Mouse (Mus musculus) CH12.LX (cell line): Measurements from ENCODE around the gene Sfxn3. TPM values are rescaled to one million over a fixed set of nuclear protein-coding genes. Genes with fewer than 3 reads are reported as not detected.

Source experiments
- DNase-seq: peaks from one replicate; pipeline ENCODE4 v3.0.0-alpha.2; 2013; ENCODE audit errors: extremely low read depth
- H3K27ac ChIP-seq: 2 replicates; pipeline ENCODE4 v1.5.1; 2012; ENCODE audit warnings: low read depth, mild to moderate bottlenecking, control low read depth, moderate library complexity; ENCODE audit not compliant: insufficient read depth
- H3K27me3 ChIP-seq: replicated peaks from 2 replicates; pipeline ENCODE3; 2012; ENCODE audit warnings: inconsistent platforms
- H3K36me3 ChIP-seq, 2 experiments: replicated peaks in 1 of 2; 2 replicates each; pipeline versions ENCODE3 to v1.6.1; 2012; ENCODE audit warnings: inconsistent platforms in 1 of 2, low read length in 1 of 2, mild to moderate bottlenecking in 1 of 2, mixed read lengths in 1 of 2, moderate library complexity in 1 of 2; ENCODE audit not compliant: control insufficient read depth in 1 of 2, insufficient read depth in 1 of 2
- H3K4me1 ChIP-seq, 2 experiments: 2 replicates each; pipeline ENCODE4 v1.6.1; 2012; ENCODE audit warnings: inconsistent platforms in 1 of 2, moderate library complexity in 1 of 2; ENCODE audit not compliant: insufficient read depth in 2 of 2, control insufficient read depth in 1 of 2
- H3K4me2 ChIP-seq: 2 replicates; pipeline ENCODE4 v1.6.1; 2012; ENCODE audit warnings: low read depth, mild to moderate bottlenecking, control low read depth; ENCODE audit not compliant: poor library complexity, insufficient read depth, severe bottlenecking
- H3K4me3 ChIP-seq, 3 experiments: fragments of 150-350 bp in 1 of 3; sonication (generic) in 1 of 3; replicated peaks in 1 of 3; 2 replicates each; pipeline versions ENCODE3 to v1.5.1; 2011 to 2012; ENCODE audit warnings: low read depth in 2 of 3, low read length in 2 of 3, mild to moderate bottlenecking in 2 of 3, moderate library complexity in 2 of 3, control low read depth in 1 of 3, improper control_type of control experiment in 1 of 3, inconsistent platforms in 1 of 3, mixed read lengths in 1 of 3; ENCODE audit not compliant: poor library complexity in 1 of 3
- H3K79me2 ChIP-seq: replicated peaks from 2 replicates; pipeline ENCODE4 v1.6.1; 2012; ENCODE audit warnings: mild to moderate bottlenecking, moderate library complexity; ENCODE audit not compliant: control insufficient read depth, poor library complexity, insufficient read depth, severe bottlenecking; ENCODE audit errors: extremely low read depth
- H3K9ac ChIP-seq: 2 replicates; pipeline ENCODE4 v1.6.1; 2012; ENCODE audit warnings: low read depth, mild to moderate bottlenecking, control low read depth, moderate library complexity; ENCODE audit not compliant: insufficient read depth
- H3K9me3 ChIP-seq: replicated peaks from 2 replicates; pipeline ENCODE3; 2012; ENCODE audit warnings: low read length, inconsistent platforms, mixed read lengths
- CHD2 ChIP-seq: IDR thresholded peaks from 2 replicates; pipeline ENCODE4 v1.6.1; 2011; ENCODE audit warnings: low read length, improper control_type of control experiment
- CTCF ChIP-seq, 2 experiments: IDR thresholded peaks in 1 of 2; conservative IDR thresholded peaks in 1 of 2; 2 replicates each; pipeline ENCODE4 v1.5.1; 2011 to 2012; ENCODE audit warnings: low read depth in 2 of 2, low read length in 2 of 2, improper control_type of control experiment in 1 of 2, inconsistent platforms in 1 of 2, mild to moderate bottlenecking in 1 of 2, moderate library complexity in 1 of 2
- E2F4 ChIP-seq: IDR thresholded peaks from 2 replicates; pipeline ENCODE4 v1.6.1; 2011; ENCODE audit warnings: low read depth, low read length, improper control_type of control experiment; ENCODE audit not compliant: insufficient replicate concordance
- ETS1 ChIP-seq: conservative IDR thresholded peaks from 2 replicates; pipeline ENCODE4 v1.6.1; 2012; ENCODE audit warnings: low read depth, mild to moderate bottlenecking, inconsistent platforms, low read length, improper control_type of control experiment, moderate library complexity
- HCFC1 ChIP-seq: IDR thresholded peaks from 2 replicates; pipeline ENCODE4 v1.6.1; 2012; ENCODE audit warnings: low read depth, mild to moderate bottlenecking, inconsistent platforms, low read length, improper control_type of control experiment
- IRF4 ChIP-seq: IDR thresholded peaks from 2 replicates; pipeline ENCODE4 v1.6.1; 2014; ENCODE audit warnings: low read depth, mild to moderate bottlenecking, inconsistent platforms, low read length, improper control_type of control experiment
- JUN ChIP-seq: IDR thresholded peaks from 2 replicates; pipeline ENCODE4 v1.6.1; 2011; ENCODE audit warnings: low read depth, mild to moderate bottlenecking, low read length, improper control_type of control experiment, moderate library complexity; ENCODE audit not compliant: insufficient read depth
- JUND ChIP-seq: conservative IDR thresholded peaks from 2 replicates; pipeline ENCODE4 v1.6.1; 2011; ENCODE audit warnings: low read depth, low read length, improper control_type of control experiment
- KAT2A ChIP-seq: IDR thresholded peaks from 2 replicates; pipeline ENCODE4 v1.6.1; 2012; ENCODE audit warnings: low read length, improper control_type of control experiment, inconsistent platforms; ENCODE audit not compliant: insufficient replicate concordance
- MAX ChIP-seq: IDR thresholded peaks from 2 replicates; pipeline ENCODE4 v1.6.1; 2011; ENCODE audit warnings: low read length, improper control_type of control experiment
- MAZ ChIP-seq: IDR thresholded peaks from 2 replicates; pipeline ENCODE4 v1.6.1; 2012; ENCODE audit warnings: low read depth, mild to moderate bottlenecking, inconsistent platforms, low read length, improper control_type of control experiment, moderate library complexity
- MEF2A ChIP-seq: IDR thresholded peaks from 2 replicates; pipeline ENCODE4 v1.6.1; 2014; ENCODE audit warnings: low read depth, mild to moderate bottlenecking, inconsistent platforms, low read length, improper control_type of control experiment, borderline replicate concordance
- MYC ChIP-seq: IDR thresholded peaks from 2 replicates; pipeline ENCODE4 v1.6.1; 2011; ENCODE audit warnings: low read depth, mild to moderate bottlenecking, improper control_type of control experiment, low read length
- NELFE ChIP-seq: IDR thresholded peaks from 2 replicates; pipeline ENCODE4 v1.6.1; 2011; ENCODE audit warnings: low read depth, low read length, improper control_type of control experiment
- PAX5 ChIP-seq: IDR thresholded peaks from 2 replicates; pipeline ENCODE4 v1.6.1; 2012; ENCODE audit warnings: low read length, inconsistent platforms, mixed read lengths
- POLR2A ChIP-seq: IDR thresholded peaks from 2 replicates; pipeline ENCODE4 v1.6.1; 2011; ENCODE audit warnings: low read depth, mild to moderate bottlenecking, improper control_type of control experiment, low read length
- POLR2AphosphoS2 ChIP-seq: IDR thresholded peaks from 2 replicates; pipeline ENCODE4 v1.6.1; 2011; ENCODE audit warnings: low read depth, low read length, improper control_type of control experiment
- RAD21 ChIP-seq: IDR thresholded peaks from 2 replicates; pipeline ENCODE4 v1.6.1; 2011; ENCODE audit warnings: low read depth, mild to moderate bottlenecking, low read length, improper control_type of control experiment, moderate library complexity
- RCOR1 ChIP-seq: conservative IDR thresholded peaks from 2 replicates; pipeline ENCODE4 v1.6.1; 2012; ENCODE audit warnings: low read depth, mild to moderate bottlenecking, inconsistent platforms, low read length, improper control_type of control experiment
- SIN3A ChIP-seq: IDR thresholded peaks from 2 replicates; pipeline ENCODE4 v1.6.1; 2012; ENCODE audit warnings: low read length, improper control_type of control experiment, inconsistent platforms
- SMC3 ChIP-seq: IDR thresholded peaks from 2 replicates; pipeline ENCODE4 v1.6.1; 2011; ENCODE audit warnings: low read depth, low read length, improper control_type of control experiment
- TBP ChIP-seq: conservative IDR thresholded peaks from 2 replicates; pipeline ENCODE4 v1.6.1; 2011; ENCODE audit warnings: low read depth, low read length, improper control_type of control experiment
- TCF12 ChIP-seq: IDR thresholded peaks from 2 replicates; pipeline ENCODE4 v1.6.1; 2014; ENCODE audit warnings: low read depth, mild to moderate bottlenecking, inconsistent platforms, low read length, improper control_type of control experiment
- UBTF ChIP-seq: IDR thresholded peaks from 2 replicates; pipeline ENCODE4 v1.6.1; 2012; ENCODE audit warnings: low read depth, mild to moderate bottlenecking, inconsistent platforms, low read length, improper control_type of control experiment, moderate library complexity
- USF1 ChIP-seq: IDR thresholded peaks from 2 replicates; pipeline ENCODE4 v1.6.1; 2014; ENCODE audit warnings: low read depth, mild to moderate bottlenecking, inconsistent platforms, low read length, improper control_type of control experiment
- USF2 ChIP-seq: conservative IDR thresholded peaks from 2 replicates; pipeline ENCODE4 v1.6.1; 2011; ENCODE audit warnings: low read depth, low read length, improper control_type of control experiment
- ZMIZ1 ChIP-seq: IDR thresholded peaks from 2 replicates; pipeline ENCODE4 v1.6.1; 2012; ENCODE audit warnings: low read depth, mild to moderate bottlenecking, inconsistent platforms, low read length, improper control_type of control experiment
- ZNF384 ChIP-seq: IDR thresholded peaks from 2 replicates; pipeline ENCODE4 v1.6.1; 2012; ENCODE audit warnings: low read depth, low read length, improper control_type of control experiment, inconsistent platforms
- dilution Hi-C: fragments of 300-500 bp; cut with MboI; formaldehyde crosslinking; loops from 2 replicates; pipeline ENCODE4 v1.14.3; 2020; ENCODE audit warnings: low sequenced_read_pairs; ENCODE audit not compliant: extremely low pct_unique_long_range_greater_than_20kb, extremely low pct_ligation_motif_present
- in situ Hi-C: fragments of 300-500 bp; cut with MboI; formaldehyde crosslinking; loops from 3 replicates; pipeline ENCODE4 v1.14.3; 2019; ENCODE audit warnings: low sequenced_read_pairs, low pct_ligation_motif_present, low pct_unique_long_range_greater_than_20kb, mixed read lengths
- polyA plus RNA-seq: library from polyadenylated mRNA; unstranded; fragments of >175 nt; gene quantifications from 2 replicates; pipeline ENCODE4 v1.2.1, GENCODE M21; 2012; ENCODE audit warnings: low read depth; ENCODE audit not compliant: insufficient read length
- total RNA-seq, 2 experiments: library from RNA; depleted of rRNA; stranded (reverse); fragments of 300-350 nt in 1 of 2; fragments of >200 nt in 1 of 2; gene quantifications; 2 replicates each; pipeline ENCODE4 v1.2.3; 2012 to 2014

Gene Sfxn3
- total and polyA plus RNA-seq, 3 experiments, result 1.4 to 4.2 (median 3.6) TPM

- no peak overlapping the region for H3K27ac ChIP-seq
- H3K79me2 ChIP-seq, result peaks cover 19% of the 10 kb centered on the region
- peaks cover 19 to 54% of the 10 kb centered on the region in 2 experiments for H3K4me1 ChIP-seq
- dilution Hi-C loops (no loop called here), in situ Hi-C loops (no loop called here)
- DNase-seq, result no peak
- H3K4me2 ChIP-seq, result no peak overlapping the region
- H3K36me3 ChIP-seq, result peaks cover 35 to 72% of the 10 kb centered on the region in 2 experiments
- H3K9ac ChIP-seq, result no peak overlapping the region
- H3K9me3 ChIP-seq, result no peaks in the 10 kb centered on the region
- TF ChIP-seq POLR2A (no peak), PAX5 (no peak), ETS1 (no peak), POLR2AphosphoS2 (no peak), USF2 (no peak), KAT2A (no peak), MAX (no peak), JUND (no peak), RAD21 (no peak), NELFE (no peak), SIN3A (no peak), MAZ (no peak), CHD2 (no peak), TCF12 (no peak), E2F4 (no peak), JUN (no peak), CTCF (conservative IDR thresholded peaks at IDR 0.05 in 1 of 2, IDR thresholded peaks at IDR 0.05 in 1 of 2; ENCODE audit: low read depth in 2 of 2, low read length in 2 of 2) (no peak)
- TF ChIP-seq, all 38 proteins: peak for 0
- no peak overlapping the region for H3K4me3 ChIP-seq
- H3K27me3 ChIP-seq, result no peaks in the 10 kb centered on the region
Observed at GRCm38 (mm10) chr19:45003740-45004516, 43.4 kb upstream of the Sfxn3 start.

GRCm38 (mm10) chr19:45005444-45005843 is 41.9 kb upstream of the Sfxn3 start, which contains the start of gene Twnk:
Gene Twnk, plus strand, starts transcription at chr19:45005663.
- in situ Hi-C loops, result no loop called here

More at GRCm38 (mm10) chr19:45005444-45005843, 41.9 kb upstream of the Sfxn3 start, which contains the start of gene Twnk:
- Histone ChIP-seq H3K4me2 (peak within 1 kb of the TSS; percentile 33), H3K36me3 (peaks cover 44 to 77% of the 10 kb centered on the region in 2 experiments), H3K27me3 (no peaks in the 10 kb centered on the region), H3K9ac (peak within 1 kb of the TSS; percentile 71), H3K9me3 (no peaks in the 10 kb centered on the region), H3K79me2 (peaks cover 19% of the 10 kb centered on the region), H3K4me3 (peak within 1 kb of the TSS; percentile 94 to 96 (median 95)), H3K27ac (peak within 1 kb of the TSS; percentile 74), H3K4me1 (peaks cover 15 to 42% of the 10 kb centered on the region in 2 experiments)
- DNase-seq, result peak; percentile 91
- dilution Hi-C loops, result no loop called here
- TF ChIP-seq IRF4, result peak; percentile 58
- no peak for TF ChIP-seq RCOR1
- TF ChIP-seq CTCF (conservative IDR thresholded peaks at IDR 0.05 in 1 of 2, IDR thresholded peaks at IDR 0.05 in 1 of 2; ENCODE audit: low read depth in 2 of 2, low read length in 2 of 2), result no peak
- TF ChIP-seq JUND, result no peak
- no peak for TF ChIP-seq SMC3
- no peak for TF ChIP-seq POLR2AphosphoS2
- no peak for TF ChIP-seq MAX
- no peak for TF ChIP-seq KAT2A
- TF ChIP-seq TCF12, result no peak; the same call in 1 of the 2 replicates
- no peak for TF ChIP-seq MYC
- TF ChIP-seq ZMIZ1, result no peak
- TF ChIP-seq POLR2A, result peak; percentile 52
- peak; percentile 67 for TF ChIP-seq NELFE
- TF ChIP-seq MEF2A, result no peak
- no peak for TF ChIP-seq HCFC1
- TF ChIP-seq TBP, result peak; percentile 72
- no peak for TF ChIP-seq UBTF
- TF ChIP-seq USF1, result no peak
- no peak for TF ChIP-seq ZNF384
